Mouse (Mus musculus): ENCODE measurements around the gene Sft2d2.
A peak's percentile ranks its signal among the peaks of the same experiment; 100 is the strongest.

The Sft2d2 gene

DNA sequence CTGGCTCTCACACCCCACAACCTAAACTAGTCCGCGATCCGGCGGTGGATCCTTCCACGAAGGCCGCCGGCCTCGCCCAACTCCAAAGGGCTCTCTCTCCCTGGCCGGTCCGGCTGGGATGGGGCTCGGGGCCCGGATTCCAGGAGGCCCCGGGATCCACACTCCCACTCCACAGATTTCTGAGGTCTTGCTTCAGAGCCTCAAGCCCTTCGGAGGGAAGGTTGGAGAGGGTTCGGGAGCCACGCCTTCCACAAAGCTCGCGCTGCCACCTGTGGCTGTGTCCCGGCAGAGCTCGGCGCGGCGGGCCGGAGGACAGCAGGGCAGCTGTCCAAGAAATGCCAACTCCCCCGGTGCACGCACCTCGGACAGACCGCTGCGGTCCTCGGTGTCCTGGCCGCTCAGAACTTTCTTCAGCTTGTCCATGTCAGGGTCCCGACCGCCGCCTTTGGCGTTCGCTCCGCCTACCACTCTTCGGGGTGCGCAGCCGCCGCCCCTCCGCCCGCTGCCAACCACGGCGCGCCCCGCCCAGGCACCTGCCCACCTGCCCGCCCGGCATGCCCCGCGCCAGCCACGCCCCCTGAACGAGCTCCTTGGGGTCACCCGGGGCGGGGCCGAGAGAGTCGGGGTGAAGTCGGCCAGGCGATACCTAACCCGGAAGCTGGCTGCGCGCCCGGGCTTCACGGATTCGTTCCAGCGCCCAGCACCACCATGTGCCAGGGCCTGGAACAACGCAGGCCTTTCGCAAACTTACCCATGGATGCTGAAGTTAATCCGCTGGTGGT is at the start of gene Sft2d2:
Sft2d2 (minus strand) TSS at position 559 of the 782 bp plus-strand sequence.
- DNase-seq (ENCODE audit: low spot score): peak; percentile 92

DNA sequence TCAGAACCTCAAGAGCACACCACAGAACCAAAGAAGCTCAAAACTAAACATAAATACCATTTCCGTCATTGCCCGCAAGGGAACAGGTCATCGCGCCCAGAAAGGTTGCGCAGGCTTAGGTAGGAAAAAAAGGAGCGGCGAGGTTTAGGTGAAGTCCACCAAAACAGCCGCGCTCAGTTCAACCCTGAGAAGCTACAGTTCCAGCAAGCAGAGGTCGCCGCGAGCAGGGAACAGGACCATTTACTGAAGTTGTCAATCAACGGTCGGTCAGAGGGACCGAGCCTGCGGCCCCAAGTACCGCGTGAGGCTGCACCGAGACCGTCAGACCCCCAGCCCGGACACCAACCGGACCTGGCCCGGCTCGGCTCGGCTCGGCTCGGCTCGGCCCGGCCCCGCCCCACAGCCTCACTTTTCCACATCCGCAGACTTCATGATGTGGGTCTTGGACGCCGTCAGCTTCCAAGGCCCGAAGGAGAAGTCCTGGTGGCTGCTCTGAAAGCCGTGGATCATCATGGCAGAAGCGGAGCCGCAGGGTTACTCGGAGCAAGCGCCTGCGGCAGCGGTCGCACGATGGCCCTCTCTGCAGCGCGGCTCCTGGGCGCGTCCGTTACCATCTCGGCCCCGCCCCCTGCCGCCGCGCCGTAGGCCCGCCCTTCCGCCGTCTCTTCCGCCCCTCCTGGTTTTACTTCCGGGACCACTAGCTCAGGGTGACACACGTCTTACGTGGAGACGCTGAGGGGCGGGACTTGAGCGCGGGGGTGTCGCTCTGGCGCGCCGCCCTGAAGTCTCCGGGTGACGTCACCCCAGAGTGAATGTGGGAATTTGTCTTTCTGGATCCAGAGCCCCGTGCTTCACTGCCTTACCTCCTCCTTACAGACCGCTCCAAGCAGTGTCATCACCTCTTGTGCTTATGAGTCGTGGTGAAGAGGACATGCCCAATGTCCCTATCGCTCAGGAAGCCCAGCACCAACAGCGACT is 42.4 kb upstream of the Sft2d2 start, which contains the start of gene Tiprl:
Tiprl (minus strand) TSS at position 676 of the 978 bp plus-strand sequence.
- DNase-seq (ENCODE audit: low spot score): peak; percentile 98

DNA sequence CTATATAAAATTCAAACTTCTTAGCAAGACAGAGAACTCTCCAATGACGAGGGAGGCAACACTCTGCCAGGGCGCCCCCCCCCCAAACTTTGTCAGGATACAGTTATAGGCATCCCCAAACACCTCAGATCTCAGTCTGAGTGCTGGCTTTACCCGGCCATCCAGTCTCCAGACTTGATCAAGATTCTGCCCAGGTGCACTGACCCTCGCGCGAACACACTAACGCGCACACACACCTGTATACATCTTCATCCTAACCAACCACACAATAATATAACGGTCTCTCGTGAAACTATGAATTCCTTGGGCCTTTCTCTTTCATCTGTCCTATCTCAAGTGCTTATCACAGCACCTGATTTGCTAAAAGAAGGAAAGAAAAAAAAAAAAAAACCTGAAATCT is 41.6 kb upstream of the Sft2d2 start:
- no peak for DNase-seq (ENCODE audit: low spot score)

DNA sequence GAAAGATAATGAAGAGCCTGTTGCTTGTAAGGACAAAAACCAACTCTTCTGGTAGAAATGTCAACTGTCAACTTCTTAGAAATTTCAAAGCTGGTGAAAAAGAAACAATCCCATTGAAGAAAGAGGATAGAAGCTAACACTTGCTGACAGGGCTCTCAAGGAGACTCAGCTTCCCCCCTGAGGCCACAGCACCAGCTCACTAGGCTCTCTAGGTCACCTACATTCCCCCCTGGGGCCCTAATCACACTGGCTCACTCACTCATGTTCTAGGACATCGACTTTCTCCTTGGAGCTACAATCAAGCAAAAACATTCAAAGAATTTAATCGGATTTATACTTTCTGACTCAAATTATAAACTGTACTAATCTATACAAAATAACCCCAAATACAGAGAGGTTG is 39.6 kb upstream of the Sft2d2 start:
- DNase-seq (ENCODE audit: low spot score): no peak

DNA sequence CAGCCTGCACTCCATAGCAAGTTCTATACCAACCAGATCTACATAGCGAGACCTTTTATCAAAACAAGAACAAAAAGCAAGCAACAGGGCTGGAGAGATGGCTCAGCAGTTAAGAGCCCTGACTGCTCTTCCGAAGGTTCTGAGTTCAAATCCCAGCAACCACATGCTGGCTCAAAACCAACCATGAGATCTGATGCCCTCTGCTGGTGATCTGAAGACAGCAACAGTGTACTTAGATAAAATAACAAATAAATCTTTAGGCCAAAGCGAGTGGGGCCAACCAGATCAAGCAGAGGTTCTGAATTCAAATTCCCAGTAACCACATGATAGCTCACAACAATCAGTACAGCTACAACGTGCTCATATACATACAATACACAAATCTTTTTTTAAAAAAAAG is 36.5 kb upstream of the Sft2d2 start:
- DNase-seq (ENCODE audit: low spot score): no peak

DNA sequence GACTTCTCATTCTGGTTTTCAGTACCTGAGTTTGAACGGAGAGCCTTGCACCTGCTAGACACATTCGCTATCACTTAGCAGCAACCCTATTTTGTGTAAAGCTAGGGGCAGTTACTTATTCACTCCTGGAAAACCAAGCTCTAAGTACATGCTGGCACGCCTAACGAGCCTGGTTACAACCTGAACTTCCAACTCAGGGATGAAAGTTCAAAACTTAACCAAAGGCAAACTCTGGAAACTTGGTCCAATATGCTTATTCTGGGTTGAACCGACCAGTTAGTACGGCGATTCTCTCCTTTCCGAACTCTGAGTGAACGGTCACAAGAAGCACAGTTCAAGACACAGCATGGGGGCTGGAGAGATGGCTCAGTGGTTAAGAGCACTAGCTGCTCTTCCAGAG is 35.3 kb upstream of the Sft2d2 start:
- DNase-seq (ENCODE audit: low spot score): no peak

DNA sequence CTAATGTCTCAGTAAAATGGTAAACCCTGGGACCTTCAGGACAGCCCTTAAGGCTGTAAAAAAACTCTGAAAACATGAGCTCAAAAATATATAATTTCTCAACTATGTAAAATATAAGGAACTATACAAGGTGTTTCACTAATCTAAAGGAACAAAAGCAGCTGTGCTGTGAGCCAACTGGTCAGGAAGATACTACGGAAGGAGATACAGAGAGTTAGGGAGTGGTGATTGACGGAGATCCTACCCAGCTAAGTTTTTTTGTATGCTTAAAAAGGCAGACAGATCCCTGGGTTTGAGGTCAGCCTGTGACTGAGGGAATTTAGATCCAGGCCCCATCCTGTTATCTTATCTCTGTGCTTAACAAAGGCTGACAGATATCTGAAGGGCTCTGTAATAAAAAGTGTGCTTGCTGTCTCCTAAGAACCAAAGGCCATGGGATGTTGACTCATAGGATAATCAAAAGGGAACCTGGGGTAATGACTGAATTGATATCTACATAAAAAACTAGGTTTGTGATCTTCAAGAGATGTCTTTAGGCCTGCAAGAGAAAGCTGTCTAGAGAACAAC is 22.9 kb upstream of the Sft2d2 start:
- no peak for DNase-seq (ENCODE audit: low spot score)

DNA sequence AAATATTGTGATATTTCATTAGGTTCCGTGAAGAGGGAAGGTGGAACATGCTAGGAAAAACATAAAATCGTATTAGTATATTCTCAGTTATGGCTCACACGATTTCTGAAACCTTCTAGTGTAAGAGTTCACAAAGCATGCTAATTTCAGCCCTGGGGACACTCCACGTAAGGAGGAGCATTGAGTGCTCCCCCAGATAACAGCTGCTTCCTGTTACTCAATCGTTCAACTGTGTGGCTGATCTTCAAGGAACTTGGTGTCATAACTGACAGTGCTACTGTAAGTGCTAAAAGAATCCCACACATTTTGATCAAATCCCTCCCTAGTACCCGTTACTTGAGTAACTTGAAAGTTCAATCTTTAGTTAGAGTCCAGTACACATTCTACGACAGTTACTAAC is 21.6 kb upstream of the Sft2d2 start:
- DNase-seq (ENCODE audit: low spot score): no peak

DNA sequence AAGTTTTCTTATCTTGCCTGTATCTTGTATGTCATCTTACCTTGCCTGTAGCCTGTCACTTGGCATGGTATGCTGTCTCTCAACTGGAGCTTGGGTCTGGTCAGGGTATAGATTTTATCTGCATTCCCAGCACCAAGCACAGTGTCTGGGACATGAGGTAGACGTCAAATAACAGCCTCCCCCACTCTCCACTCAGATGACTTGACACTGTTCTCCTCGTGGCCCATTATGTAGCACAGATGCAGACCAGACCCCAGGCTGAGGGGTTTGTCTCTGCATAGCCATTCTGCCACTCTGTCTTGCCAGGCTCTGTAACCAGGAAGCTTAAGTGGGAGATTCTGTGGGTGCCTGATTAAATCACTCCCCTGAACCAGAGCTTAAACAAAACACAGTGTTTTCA is 11.4 kb upstream of the Sft2d2 start:
- DNase-seq (ENCODE audit: low spot score): peak; percentile 77

DNA sequence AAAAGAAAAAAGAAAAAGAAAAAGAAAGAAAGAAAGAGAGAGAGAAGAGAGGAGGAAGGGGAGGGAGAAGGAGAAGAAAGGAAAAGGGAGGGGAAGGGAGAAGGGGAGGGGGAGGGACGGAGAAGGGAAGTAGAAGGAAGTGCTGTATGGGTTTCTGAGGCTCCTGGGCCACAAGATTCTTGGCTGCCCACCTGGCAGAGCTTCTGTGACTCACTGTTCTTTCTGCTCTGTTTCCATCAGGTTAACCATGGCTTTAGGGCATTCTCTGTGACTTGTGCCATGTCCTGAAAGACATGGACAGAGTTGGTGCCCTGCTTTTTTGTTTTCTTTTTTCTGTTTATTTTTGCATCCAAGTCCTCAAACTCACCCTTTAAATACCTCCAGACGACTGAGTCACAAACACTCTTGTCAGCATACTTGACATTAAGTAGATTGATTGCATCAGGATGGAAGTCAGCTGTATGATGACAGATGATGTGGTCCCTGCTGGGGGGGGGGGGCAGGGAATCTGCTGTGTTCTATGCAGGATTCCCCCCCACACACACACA is 9.3 kb upstream of the Sft2d2 start:
- no peak for DNase-seq (ENCODE audit: low spot score)

DNA sequence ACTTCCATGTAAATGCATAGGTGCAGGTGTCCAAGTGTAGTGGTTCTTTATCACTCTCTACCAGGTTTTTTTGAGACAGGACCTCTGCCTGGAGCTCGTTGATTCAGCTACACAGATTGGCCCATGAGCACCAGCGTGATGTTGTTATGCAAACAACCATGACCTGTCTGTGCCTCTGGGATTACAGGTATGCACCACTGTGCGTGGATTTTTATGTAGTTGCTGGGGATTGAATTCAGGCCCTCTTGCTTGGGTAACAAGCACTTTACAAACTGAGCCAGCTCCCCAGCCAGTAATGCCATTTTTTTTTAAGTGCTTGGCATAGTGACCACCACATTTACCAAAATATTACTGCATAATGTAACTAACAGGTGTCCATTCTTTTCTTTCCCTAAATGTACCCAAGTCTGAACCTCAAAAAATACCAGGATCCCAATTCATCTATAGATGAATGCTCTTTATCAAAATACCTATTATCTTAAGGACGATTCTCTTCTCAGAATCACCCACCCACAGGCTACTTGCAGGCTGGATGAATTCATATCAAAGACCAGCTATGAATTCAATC is 7.3 kb upstream of the Sft2d2 start:
- no peak for DNase-seq (ENCODE audit: low spot score)

DNA sequence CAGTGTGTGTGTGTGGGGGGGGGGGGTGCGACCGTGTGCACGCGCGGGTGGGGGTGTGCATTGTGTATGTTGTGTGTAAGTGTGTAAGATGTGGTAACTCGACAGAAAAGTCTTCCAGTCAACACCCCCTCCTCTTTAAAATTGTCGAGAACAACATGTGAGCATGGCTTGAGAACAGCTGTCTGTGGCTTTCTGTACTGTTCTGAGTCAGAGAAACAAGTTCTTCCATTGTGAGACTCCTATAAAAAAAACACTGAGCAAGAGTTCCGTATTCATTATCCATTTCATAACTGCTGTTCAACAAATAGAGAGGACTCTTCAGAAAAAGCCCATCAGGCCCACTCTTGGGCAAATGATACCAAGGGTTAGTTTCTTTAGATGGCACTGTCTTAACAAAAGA is 6.5 kb upstream of the Sft2d2 start:
- DNase-seq (ENCODE audit: low spot score): no peak

DNA sequence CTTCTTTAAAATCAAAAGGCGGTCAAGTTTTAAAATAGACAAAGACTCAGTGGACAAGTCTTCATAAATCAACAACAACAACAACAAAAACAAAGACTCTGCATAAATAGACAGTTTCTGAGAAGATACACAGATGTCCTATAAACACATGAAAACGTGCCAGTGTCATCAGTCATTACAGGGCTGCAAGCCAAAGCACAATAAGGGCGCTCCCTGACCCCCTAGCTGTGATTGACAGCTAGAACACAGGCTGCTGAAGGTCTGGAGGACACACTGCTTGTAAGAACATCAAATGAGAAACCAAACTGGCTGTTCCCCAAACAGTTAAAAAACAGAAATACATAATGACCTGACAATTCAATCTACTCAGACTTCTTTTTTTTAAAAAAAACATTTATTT is 5.4 kb upstream of the Sft2d2 start:
- DNase-seq (ENCODE audit: low spot score): no peak

DNA sequence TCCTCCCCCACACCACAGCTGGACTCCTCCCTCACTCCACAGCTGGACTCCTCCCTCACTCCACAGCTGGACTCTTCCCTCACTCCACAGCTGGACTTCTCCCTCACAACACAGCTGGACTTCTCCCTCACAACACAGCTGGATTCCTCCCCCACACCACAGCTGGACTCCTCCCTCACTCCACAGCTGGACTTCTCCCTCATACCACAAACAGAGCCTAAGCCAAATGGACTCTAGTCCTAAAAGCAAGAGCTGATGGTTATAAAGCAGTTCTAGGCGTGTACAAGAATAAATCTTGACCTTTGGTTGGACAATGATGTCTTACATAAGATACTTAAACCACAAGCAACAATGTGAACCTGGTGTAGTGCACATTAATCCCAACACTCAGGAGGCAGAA is 4.7 kb upstream of the Sft2d2 start:
- DNase-seq (ENCODE audit: low spot score): no peak

DNA sequence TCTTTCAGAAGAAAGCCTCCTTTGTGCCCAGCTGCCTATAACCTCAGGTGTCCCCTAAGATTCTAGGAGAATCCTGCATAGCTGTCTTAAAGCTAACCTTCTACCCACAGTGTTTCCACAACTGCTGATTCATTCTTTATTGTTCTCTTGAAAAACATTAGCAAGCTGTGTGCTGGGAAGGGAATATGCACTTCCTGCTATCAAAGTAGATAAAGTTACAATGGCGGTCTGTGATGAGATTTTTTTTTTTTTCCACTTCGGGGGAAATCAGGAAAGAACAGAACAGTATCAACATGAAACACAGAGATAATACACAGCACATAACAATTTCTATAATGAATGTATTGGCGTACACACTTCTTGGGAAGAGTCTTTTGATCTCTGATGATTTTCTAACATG is 3.6 kb upstream of the Sft2d2 start:
- DNase-seq (ENCODE audit: low spot score): no peak

DNA sequence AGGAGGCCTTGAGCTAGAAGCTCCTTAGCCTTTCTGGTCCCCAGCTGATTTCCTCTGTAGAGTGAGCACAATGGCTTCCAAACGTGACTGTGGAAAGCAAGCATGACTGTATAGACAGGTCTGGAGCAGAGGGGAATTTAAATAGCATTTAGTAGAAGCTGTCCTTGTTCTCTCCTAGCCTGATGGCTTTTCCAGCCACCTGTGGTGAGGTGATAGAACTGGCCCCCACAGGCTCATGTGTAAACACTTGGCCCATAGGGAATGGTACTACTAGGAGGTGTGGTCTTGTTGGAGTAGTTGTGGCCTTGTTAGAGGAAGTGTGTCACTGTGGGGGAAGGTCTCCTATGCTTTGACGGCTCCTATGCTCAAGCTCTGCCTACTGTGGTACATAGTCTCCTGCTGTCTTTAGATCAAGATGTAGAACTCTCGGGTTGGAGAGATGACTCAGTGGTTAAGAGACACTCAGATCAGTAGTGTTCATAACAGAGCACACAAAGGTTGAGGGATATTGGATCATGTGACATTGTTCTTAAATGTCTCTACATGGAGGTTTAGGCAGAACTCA is 1.2 kb upstream of the Sft2d2 start:
- no peak for DNase-seq (ENCODE audit: low spot score)

DNA sequence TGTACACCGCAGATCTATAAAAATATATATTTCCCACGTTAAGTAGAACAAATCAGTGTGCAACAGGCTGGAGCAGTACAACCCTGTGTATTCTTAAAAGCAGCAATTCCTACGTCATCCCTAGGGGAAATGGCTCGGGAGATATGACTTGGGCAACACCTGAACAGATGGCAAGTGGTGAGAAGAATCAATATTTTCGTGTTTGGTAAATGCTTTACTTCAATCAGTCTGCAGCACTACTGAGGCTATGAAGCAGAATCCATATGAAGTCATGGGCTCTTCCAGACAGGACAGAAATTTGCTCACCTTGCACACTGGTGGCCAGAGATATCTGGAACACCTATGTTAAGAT is 400 bp upstream of the Sft2d2 start:
- no peak for DNase-seq (ENCODE audit: low spot score)

DNA sequence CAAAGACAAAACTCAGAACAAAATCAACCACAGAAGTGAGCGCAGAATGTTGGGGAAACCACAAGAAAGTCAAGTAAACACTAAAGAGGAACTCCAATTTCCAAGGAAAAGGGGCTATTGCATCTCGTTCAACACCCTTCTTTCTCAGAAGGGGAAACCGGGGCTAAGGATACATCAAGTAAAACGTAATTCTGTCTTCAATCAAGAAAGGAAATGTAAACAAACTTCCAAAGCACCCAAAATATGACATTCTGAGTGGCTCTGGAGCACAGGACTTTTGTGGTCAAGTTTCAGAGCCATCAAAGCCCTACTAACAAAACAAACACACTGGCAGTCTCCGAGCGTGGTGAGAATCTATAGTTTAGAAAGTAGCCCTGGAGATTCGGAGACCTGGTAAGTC is 812 bp downstream of the Sft2d2 start:
- no peak for DNase-seq (ENCODE audit: low spot score)

DNA sequence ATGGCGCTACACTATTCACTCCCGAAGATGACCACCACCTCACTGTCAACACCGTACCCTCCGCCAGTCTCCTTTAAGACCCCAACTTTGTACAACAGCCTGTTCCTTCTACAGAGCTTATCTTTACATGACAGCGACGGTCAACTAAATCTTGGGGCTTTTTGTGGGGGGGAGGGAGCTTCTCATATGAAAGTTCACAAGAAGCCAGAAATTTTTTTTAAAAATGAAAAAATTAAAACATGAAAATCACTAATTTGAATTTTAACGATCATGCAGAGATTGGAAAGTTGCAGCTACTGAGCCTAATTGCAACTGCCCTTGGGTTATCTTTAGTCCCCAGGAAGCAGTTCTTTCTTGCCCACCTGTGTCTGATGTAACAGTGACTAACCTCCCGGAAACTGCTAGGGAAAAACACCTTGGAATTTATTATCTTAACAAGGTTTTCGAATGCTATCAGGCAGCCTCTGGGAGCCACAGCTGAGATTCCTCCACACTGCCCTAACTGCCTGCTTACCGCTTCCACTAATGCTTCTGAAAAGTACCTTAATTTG is 1.4 kb downstream of the Sft2d2 start:
- DNase-seq (ENCODE audit: low spot score): no peak

DNA sequence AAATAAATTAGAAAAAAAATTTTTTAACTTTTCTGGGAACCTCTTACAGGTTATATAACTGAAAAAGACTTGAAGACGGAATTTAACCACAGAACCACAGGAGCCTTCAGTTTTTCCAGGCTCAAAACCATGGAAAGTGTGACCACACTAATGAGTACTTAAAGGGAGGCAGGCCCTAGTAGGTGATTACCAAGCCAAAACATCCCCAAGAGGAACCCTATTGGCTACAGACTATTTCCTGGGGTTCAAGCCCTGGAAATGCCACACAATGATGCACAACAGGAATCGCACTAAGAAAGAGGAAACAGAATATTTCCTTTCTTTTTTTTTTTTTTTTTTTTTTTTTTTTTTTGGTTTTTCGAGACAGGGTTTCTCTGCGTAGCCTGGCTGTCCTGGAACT is 2.1 kb downstream of the Sft2d2 start:
- DNase-seq (ENCODE audit: low spot score): no peak

DNA sequence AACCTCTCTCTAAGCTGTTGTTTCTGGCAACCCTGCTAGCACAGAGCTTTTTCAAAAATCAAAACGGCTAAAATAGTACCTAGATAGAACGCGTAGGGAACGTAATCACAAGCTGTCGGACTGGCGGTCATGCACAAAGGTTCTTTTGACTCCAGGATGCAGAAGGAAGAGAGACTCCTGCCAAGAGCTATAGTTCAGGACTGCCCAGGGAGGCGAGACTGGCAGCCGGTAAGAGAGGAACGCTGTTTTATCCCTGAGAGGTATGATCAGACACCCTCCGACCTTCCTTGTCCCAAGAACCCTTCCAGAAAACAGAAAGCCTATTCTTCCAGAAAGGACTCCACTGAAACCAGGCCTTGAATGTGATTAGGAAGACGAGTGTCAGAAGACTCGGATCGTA is 2.6 kb downstream of the Sft2d2 start:
- DNase-seq (ENCODE audit: low spot score): no peak
